Mouse (Mus musculus): ENCODE data around the gene Pef1. TPM values are rescaled to one million over a fixed set of nuclear protein-coding genes. Genes with fewer than 3 reads are reported as not detected.

Gene Pef1
- polyA plus RNA-seq, 1 experiment = 129 TPM

- Histone ChIP-seq H3K4me3 (ENCODE audit: insufficient read depth, low read depth, low read length) (no peak overlapping the region), H3K27ac (ENCODE audit: insufficient read depth, low read depth, low read length) (no peak overlapping the region), H3K36me3 (ENCODE audit: control insufficient read depth, insufficient read depth, low read length) (no peaks in the 10 kb centered on the region), H3K4me1 (ENCODE audit: control insufficient read depth, insufficient read depth, low read length) (no peaks in the 10 kb centered on the region), H3K27me3 (replicated peaks; ENCODE audit: control insufficient read depth, insufficient read depth, low read length) (no peaks in the 10 kb centered on the region)
- WGBS = 61% methylated on average over 12 of the region's 12 CpGs
- no peak for DNase-seq
- no peak for TF ChIP-seq CTCF (conservative IDR thresholded peaks at IDR 0.05; ENCODE audit: insufficient read depth, insufficient read length, low read depth, low read length)
- TF ChIP-seq POLR2A (IDR thresholded peaks at IDR 0.05; ENCODE audit: low read depth, low read length) = no peak
Measured at GRCm38 (mm10) chr4:130156812-130157371, 54.5 kb downstream of the Pef1 start.

GRCm38 (mm10) chr4:130161349-130161748, 59.0 kb downstream of the Pef1 start:
- 65% methylated on average over 4 of the region's 4 CpGs for WGBS
- TF ChIP-seq POLR2A (IDR thresholded peaks at IDR 0.05; ENCODE audit: low read depth, low read length) (no peak), CTCF (conservative IDR thresholded peaks at IDR 0.05; ENCODE audit: insufficient read depth, insufficient read length, low read depth, low read length) (no peak)
- no peak overlapping the region for H3K4me3 ChIP-seq (ENCODE audit: insufficient read depth, low read depth, low read length)
- DNase-seq = no peak
- H3K36me3 ChIP-seq (ENCODE audit: control insufficient read depth, insufficient read depth, low read length) = no peaks in the 10 kb centered on the region
- no peak overlapping the region for H3K27ac ChIP-seq (ENCODE audit: insufficient read depth, low read depth, low read length)
- H3K27me3 ChIP-seq (replicated peaks; ENCODE audit: control insufficient read depth, insufficient read depth, low read length) = no peaks in the 10 kb centered on the region
- H3K4me1 ChIP-seq (ENCODE audit: control insufficient read depth, insufficient read depth, low read length) = peaks cover 14% of the 10 kb centered on the region; the same call in 1 of the 2 replicates

- peak; percentile 74 for DNase-seq
- H3K27ac ChIP-seq (ENCODE audit: insufficient read depth, low read depth, low read length) = peak overlapping the region; percentile 62
Measured at GRCm38 (mm10) chr4:130163391-130163861, 61.1 kb downstream of the Pef1 start.

GRCm38 (mm10) chr4:130164121-130164520, 61.8 kb downstream of the Pef1 start:
- Histone ChIP-seq H3K4me3 (ENCODE audit: insufficient read depth, low read depth, low read length) (no peak overlapping the region), H3K36me3 (ENCODE audit: control insufficient read depth, insufficient read depth, low read length) (no peaks in the 10 kb centered on the region), H3K4me1 (ENCODE audit: control insufficient read depth, insufficient read depth, low read length) (peaks cover 33% of the 10 kb centered on the region), H3K27ac (ENCODE audit: insufficient read depth, low read depth, low read length) (peak overlapping the region; percentile 62), H3K27me3 (replicated peaks; ENCODE audit: control insufficient read depth, insufficient read depth, low read length) (no peaks in the 10 kb centered on the region)
- TF ChIP-seq CTCF (conservative IDR thresholded peaks at IDR 0.05; ENCODE audit: insufficient read depth, insufficient read length, low read depth, low read length) (no peak), POLR2A (IDR thresholded peaks at IDR 0.05; ENCODE audit: low read depth, low read length) (no peak)
- no peak for DNase-seq
- 96% methylated on average over 6 of the region's 6 CpGs for WGBS

More at GRCm38 (mm10) chr4:130163391-130163861, 61.1 kb downstream of the Pef1 start:
- no peak for TF ChIP-seq CTCF (conservative IDR thresholded peaks at IDR 0.05; ENCODE audit: insufficient read depth, insufficient read length, low read depth, low read length)
- no peak for TF ChIP-seq POLR2A (IDR thresholded peaks at IDR 0.05; ENCODE audit: low read depth, low read length)
- Histone ChIP-seq H3K27me3 (replicated peaks; ENCODE audit: control insufficient read depth, insufficient read depth, low read length) (no peaks in the 10 kb centered on the region), H3K36me3 (ENCODE audit: control insufficient read depth, insufficient read depth, low read length) (no peaks in the 10 kb centered on the region), H3K4me3 (ENCODE audit: insufficient read depth, low read depth, low read length) (peak overlapping the region; percentile 19; the same call in 1 of the 2 replicates), H3K4me1 (ENCODE audit: control insufficient read depth, insufficient read depth, low read length) (peaks cover 26% of the 10 kb centered on the region)
- 14% methylated on average over 20 of the region's 20 CpGs for WGBS

- DNase-seq = no peak
- no peaks in the 10 kb centered on the region for H3K36me3 ChIP-seq (ENCODE audit: control insufficient read depth, insufficient read depth, low read length)
- TF ChIP-seq CTCF (conservative IDR thresholded peaks at IDR 0.05; ENCODE audit: insufficient read depth, insufficient read length, low read depth, low read length) = no peak
- no peak for TF ChIP-seq POLR2A (IDR thresholded peaks at IDR 0.05; ENCODE audit: low read depth, low read length)
- peaks cover 47% of the 10 kb centered on the region for H3K4me1 ChIP-seq (ENCODE audit: control insufficient read depth, insufficient read depth, low read length)
- H3K4me3 ChIP-seq (ENCODE audit: insufficient read depth, low read depth, low read length) = no peak overlapping the region
- H3K27ac ChIP-seq (ENCODE audit: insufficient read depth, low read depth, low read length) = no peak overlapping the region; the same call in 1 of the 2 replicates
- WGBS = 88% methylated on average over 18 of the region's 18 CpGs
- H3K27me3 ChIP-seq (replicated peaks; ENCODE audit: control insufficient read depth, insufficient read depth, low read length) = no peaks in the 10 kb centered on the region
Measured at GRCm38 (mm10) chr4:130166061-130166460, 63.7 kb downstream of the Pef1 start.

GRCm38 (mm10) chr4:130166592-130166991, 64.2 kb downstream of the Pef1 start:
- Histone ChIP-seq H3K27ac (ENCODE audit: insufficient read depth, low read depth, low read length) (peak overlapping the region; percentile 33), H3K4me1 (ENCODE audit: control insufficient read depth, insufficient read depth, low read length) (peaks cover 48% of the 10 kb centered on the region), H3K4me3 (ENCODE audit: insufficient read depth, low read depth, low read length) (no peak overlapping the region), H3K36me3 (ENCODE audit: control insufficient read depth, insufficient read depth, low read length) (no peaks in the 10 kb centered on the region), H3K27me3 (replicated peaks; ENCODE audit: control insufficient read depth, insufficient read depth, low read length) (no peaks in the 10 kb centered on the region)
- WGBS = 68% methylated on average over 8 of the region's 8 CpGs
- peak; percentile 62 for DNase-seq
- TF ChIP-seq POLR2A (IDR thresholded peaks at IDR 0.05; ENCODE audit: low read depth, low read length) (no peak), CTCF (conservative IDR thresholded peaks at IDR 0.05; ENCODE audit: insufficient read depth, insufficient read length, low read depth, low read length) (no peak)

- TF ChIP-seq POLR2A (IDR thresholded peaks at IDR 0.05; ENCODE audit: low read depth, low read length) (no peak), CTCF (conservative IDR thresholded peaks at IDR 0.05; ENCODE audit: insufficient read depth, insufficient read length, low read depth, low read length) (no peak)
- Histone ChIP-seq H3K27ac (ENCODE audit: insufficient read depth, low read depth, low read length) (peak overlapping the region; percentile 67), H3K4me1 (ENCODE audit: control insufficient read depth, insufficient read depth, low read length) (peaks cover 55% of the 10 kb centered on the region), H3K36me3 (ENCODE audit: control insufficient read depth, insufficient read depth, low read length) (no peaks in the 10 kb centered on the region), H3K4me3 (ENCODE audit: insufficient read depth, low read depth, low read length) (no peak overlapping the region), H3K27me3 (replicated peaks; ENCODE audit: control insufficient read depth, insufficient read depth, low read length) (no peaks in the 10 kb centered on the region)
- DNase-seq = no peak
- 82% methylated on average over 22 of the region's 22 CpGs for WGBS
Measured at GRCm38 (mm10) chr4:130167321-130167720, 65.0 kb downstream of the Pef1 start.
